Mouse (Mus musculus) left cerebral cortex, postnatal 36 days (tissue): Measurements from ENCODE around the gene Coro1c. TPM values are rescaled to one million over a fixed set of nuclear protein-coding genes. Genes with fewer than 3 reads are reported as not detected.

Source experiments
- DNase-seq, 2 experiments: peaks; one replicate each; pipeline ENCODE4 v3.0.0; 2021 to 2022; ENCODE audit warnings: low spot score in 2 of 2, mixed read lengths in 1 of 2
- intact Hi-C: fragments of 180-260 bp; cut with DNase I; formaldehyde crosslinking; loops from one replicate; pipeline ENCODE4 v1.15.1; 2025
- total RNA-seq, 2 experiments: library from RNA; stranded (reverse); gene quantifications; 2 replicates each; pipeline ENCODE4 v1.2.3; 2021

The Coro1c gene
- total RNA-seq, 2 experiments from 2014 or later, result 73.7 to 87.8 TPM

DNA sequence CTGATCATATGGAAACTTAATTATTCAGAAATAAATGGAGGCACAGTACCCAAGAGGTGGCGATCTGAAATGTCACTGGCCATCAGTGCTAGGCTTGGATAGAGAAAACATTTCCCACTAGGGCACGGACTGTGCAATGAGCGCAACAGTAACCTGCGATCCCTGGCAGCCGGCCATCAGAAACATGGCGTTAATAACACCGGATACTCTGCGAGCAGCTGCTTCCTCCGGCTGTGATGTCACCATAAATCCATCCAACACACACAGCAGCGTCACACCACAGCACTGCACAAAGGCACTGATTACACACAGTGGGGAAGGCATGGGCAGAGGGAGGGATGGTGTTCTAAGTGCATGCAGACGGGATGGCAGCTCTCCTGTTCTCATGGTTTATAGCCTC is 39.4 kb downstream of the Coro1c start:
- DNase-seq, result no peak
- intact Hi-C loops, result no loop called here

DNA sequence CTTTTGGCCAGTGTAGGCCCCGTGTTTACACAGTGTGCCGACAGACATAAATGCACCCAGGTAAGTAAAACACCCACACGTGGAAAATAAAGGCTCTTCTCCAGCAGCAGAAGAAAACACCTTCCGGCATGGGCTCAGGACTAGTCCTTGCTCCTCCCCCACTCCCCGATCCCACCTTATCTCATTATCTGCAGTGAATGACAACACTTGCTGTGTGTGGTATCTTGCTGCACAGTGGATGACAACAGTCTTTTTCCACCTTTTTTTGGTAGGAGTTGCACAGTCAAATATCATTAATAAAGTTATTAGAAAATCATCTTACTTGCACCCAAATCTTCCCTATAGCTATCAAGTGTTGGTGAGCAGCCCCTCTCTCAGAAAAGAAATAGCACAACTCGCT is 43.6 kb downstream of the Coro1c start:
- intact Hi-C loops, result no loop called here
- no peak for DNase-seq

DNA sequence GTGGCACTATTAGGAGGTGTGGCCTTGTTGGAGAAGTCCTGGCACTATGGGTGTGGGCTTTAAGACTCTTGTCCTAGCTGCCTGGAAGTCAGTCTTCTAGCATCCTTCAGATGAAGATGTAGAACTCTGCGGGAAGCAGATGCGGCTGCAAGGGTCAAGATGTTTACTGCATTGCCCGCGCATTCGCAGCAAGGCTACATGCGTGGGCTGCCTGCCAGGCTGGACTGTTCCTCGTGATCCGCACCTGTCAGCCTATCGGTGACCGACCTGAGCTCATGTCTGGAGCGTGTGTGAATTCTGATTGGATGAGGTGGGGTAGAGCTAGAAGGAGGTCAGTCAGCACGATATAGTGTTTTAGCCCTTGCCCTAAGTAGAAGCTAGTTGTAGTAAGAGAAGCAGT is 44.6 kb downstream of the Coro1c start:
- intact Hi-C loops, result no loop called here
- no peak for DNase-seq

DNA sequence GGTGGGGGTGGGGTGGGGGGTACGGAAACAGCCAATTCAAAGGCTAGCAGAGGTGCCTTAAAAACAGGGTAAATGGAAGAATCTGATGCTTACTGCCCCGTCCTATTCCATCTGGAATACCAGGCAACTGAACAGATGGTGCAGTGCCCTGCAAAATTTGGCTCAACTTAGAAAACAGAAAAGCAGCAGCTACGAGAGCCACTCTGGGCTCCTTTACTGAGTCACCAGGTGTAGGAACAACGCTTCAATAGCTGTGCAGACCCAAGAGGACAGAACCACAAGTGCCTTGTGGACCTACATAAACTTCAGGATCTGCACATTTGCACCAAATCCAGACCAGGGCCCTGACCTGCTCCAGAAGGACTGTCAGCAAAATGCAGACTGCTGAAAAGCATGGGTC is 46.1 kb downstream of the Coro1c start:
- DNase-seq, result peak; percentile 38 to 55
- intact Hi-C loops, result no loop called here

DNA sequence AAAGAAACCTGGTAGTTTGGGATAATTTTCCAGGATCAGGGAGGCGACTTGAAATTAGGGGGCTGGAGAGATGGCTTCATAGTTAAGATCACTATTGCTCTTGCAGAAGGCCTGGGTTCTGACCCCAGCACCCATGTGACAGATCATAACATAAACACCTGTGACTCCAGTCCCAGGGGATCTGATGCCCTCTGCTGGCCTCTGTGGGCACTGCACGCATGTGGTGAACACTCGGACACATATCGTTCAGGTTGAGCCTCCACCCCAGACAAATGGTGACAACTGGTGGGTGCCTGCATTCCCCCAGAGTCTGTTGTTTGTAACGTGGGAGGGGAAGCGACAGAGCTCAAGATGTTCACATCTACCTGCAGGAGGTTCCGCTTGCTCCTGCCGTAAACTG is 47.3 kb downstream of the Coro1c start:
- intact Hi-C loops, result no loop called here
- no peak for DNase-seq

DNA sequence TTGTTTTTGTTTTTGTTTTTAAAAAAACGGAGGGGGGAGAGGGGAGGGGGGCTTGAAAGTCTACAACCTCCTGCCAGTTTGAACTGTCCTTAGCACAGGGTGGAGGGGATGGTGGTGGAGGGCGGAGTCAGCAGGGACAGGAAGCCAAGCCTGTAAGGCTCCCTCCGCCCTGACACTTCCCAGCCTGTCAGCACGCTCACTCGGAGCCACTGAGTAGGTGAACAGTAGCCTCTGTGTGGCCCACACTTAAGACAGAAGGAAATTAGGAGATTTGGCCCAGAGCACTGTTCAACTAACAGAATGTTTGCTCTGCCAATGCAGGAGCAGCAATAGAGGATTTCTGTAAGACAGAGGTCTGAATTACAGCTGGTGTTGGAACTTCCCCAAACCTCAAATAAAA is 49.6 kb downstream of the Coro1c start:
- DNase-seq, result no peak
- intact Hi-C loops, result loop anchor here (10.0 kb wide), 2 partner anchors 46 to 186 kb away; partner anchors contain the start of gene Coro1c

DNA sequence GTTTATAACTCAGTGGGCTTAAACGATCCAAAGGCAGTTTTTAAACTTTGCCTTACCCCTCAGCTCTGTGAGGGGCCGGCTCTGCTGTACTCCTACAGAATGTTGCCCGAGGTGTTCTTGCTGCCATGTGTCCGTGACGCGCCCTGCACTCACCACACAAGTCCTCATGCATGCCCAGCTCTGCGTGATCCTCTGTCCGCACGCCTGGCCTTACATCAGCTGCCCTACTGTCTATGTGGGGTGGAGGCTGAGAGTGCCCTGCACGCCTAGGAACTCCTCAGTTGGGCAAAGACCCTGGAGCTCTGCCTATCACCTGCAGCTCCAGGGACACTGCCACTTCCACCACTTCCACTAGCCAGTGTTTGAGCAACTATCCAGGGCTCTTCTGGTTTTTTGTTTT is 50.0 kb downstream of the Coro1c start:
- intact Hi-C loops, result loop anchor here (10.0 kb wide), 2 partner anchors 46 to 186 kb away; partner anchors contain the start of gene Coro1c

DNA sequence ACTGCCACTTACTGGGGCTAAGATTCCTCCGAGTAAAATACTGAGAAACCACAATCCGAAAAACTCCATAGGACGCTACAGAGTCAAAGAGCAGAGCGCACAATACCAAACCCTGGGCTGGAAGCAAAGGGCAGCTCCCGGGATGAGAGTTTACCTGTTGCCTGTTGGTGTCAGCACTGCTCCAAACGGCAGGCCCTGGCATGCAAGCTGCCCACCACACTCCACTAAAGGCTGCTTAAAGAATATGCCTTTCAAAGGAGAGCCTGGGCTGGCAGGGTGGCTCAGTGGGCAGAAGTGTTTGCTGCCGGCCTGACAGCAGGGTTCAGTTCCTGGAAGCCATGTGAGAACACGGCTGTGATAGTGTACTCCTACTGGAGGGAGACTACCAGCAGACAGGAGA is 50.9 kb downstream of the Coro1c start:
- no peak for DNase-seq
- intact Hi-C loops, result loop anchor here (2.0 to 10.0 kb wide), 3 partner anchors 47 to 187 kb away; partner anchors contain the start of gene Coro1c

More for the DNA sequence above, 50.0 kb downstream of the Coro1c start:
- no peak for DNase-seq

DNA sequence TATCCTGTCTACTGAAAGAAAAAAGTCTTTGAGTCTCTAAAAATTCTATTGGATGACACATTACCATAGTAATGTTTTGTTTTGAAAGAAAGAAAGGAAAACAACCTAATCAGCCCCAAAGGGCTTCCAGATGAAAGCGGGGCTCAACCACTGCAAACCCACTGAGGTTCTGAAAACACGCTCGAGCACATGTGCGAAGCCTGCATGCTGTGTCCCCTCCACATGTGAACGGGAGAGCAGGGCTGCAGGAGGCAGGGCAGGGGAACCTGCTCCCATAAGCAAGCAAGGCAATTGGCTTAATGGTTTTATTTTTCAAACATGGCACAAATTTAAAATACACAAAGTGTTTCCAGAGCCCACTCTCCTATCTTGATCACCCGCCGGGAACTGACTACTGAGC is 51.9 kb downstream of the Coro1c start:
- intact Hi-C loops, result loop anchor here (2.0 to 10.0 kb wide), 3 partner anchors 48 to 188 kb away; partner anchors contain the start of gene Coro1c
- no peak for DNase-seq

DNA sequence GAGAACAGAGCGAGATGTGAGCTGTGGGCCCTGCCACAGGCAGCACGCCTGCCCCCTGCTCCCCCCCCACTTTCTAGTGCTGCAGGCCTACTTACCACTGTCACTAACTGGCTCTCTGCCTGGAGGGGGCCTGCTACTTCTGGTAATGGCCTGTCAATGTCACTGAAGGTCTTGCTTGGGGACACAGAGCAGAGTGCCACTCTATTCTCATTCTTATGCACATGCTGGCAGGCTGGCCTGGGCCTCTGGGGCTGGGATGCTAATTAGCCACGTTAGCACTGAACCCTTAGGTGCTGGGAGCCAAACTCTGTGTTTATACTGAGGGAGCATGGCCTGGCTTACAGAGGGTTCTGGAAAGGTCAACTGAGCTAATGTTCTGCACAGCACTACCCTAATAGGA is 52.9 kb downstream of the Coro1c start:
- intact Hi-C loops, result loop anchor here (2.0 to 10.0 kb wide), 3 partner anchors 49 to 189 kb away; partner anchors contain the start of gene Coro1c
- no peak for DNase-seq

DNA sequence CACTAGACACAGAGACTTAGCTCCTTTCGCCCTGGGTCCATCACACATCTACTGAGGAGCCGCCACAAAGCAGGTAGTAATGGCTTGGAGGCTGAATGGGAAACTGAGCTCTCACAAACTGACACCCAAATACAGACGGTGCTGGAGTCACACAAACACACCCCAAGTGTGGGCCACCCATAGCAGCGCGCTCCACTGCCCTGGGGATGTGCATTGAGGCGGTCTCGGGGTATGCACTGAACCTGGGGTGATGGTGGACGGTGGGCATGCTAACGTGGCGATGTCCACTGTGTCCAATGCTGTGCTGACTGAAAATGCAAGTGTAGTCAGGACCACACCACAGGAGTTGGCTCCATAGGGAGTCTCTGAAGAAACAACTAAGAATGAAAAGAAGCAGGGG is 53.4 kb downstream of the Coro1c start:
- intact Hi-C loops, result loop anchor here (10.0 kb wide), 2 partner anchors 50 to 190 kb away; partner anchors contain the start of gene Coro1c

DNA sequence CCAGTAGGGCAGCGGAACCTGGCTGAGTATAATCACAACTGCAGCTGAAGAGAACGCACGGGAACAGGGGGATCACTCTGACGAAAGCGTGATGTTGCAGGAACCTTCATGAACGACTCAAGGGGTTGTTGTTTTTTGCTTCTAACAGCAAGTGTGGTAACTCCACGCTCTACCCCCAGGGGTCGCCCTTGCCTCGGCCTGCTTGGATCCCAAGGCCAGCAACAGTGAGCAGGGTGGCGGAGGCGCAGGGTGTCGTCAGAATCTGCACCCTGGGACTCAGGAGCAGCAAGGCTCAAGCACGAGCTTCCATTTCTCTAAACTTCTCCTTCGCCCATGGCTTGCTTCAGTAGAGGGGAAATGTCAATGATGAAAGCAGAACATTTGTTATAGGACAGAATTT is 54.1 kb downstream of the Coro1c start:
- intact Hi-C loops, result loop anchor here (10.0 kb wide), 2 partner anchors 50 to 190 kb away; partner anchors contain the start of gene Coro1c
- DNase-seq, result peak; percentile 67 to 73

More for the DNA sequence above, 53.4 kb downstream of the Coro1c start:
- DNase-seq, result no peak

DNA sequence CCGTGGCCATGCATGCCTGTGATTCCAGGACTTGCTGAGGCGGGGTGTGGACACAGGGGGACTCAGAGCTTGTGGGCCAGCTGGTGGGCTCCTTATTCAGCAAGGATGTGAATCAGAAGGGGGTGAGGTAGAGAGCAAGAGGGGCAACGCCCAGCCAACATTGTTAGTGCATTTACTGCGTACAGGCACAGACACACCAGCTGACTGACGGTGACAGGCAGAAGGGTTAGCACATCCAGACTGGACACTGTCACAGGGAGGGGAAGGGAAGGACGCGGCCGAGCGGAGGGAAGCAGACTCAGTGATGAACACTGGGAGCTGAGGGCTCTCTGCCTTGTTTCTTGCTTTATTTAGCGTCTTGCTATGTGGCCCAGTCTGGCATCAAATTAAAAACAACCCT is 55.0 kb downstream of the Coro1c start:
- intact Hi-C loops, result loop anchor here (10.0 kb wide), 2 partner anchors 51 to 191 kb away; partner anchors contain the start of gene Coro1c

DNA sequence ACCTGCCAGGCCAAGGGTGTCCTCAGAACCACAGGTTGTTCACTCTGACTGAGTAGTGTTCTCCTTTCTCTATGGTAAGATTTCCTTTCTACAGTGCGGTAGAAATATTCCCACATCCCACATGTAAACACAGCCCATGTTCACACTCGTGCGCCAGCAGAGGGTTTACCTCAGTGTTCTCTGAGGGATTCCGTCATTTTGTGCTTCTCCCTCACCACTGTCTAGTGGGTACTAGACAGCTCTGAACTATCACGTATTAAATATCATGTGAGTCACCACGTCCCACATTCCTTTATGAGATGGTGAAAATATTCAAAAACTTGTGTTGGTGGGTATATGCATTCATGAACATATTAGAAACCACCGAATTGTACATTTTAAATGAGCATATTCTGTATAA is 56.1 kb downstream of the Coro1c start:
- intact Hi-C loops, result loop anchor here (10.0 kb wide), 2 partner anchors 52 to 192 kb away; partner anchors contain the start of gene Coro1c
- no peak for DNase-seq

More for the DNA sequence above, 55.0 kb downstream of the Coro1c start:
- no peak for DNase-seq

DNA sequence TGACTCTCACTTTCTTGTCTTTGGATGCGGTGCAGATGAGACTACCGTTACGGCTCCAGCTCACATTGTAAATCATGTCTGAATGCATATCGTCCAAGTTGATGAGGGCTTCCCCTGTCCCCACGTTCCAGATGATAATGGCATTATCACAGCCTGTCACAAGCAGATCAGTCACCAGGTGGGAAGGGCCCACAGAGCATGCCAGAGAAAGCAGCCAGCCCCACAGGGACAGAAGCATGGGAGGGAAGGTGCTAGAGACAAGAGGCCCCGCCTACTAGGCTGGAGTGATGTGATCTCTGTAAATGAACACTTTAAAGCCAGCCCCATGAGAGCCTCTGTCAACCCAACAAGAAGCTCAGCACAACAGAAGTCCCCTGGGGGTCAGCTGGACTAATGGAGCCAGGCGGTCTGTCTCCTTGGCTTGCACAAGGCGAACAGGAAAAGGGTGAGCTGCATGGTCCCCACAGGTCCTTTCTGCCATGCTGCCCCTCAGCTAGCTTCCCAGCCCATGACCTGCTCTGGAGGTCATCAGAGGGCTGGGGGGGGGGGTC is 57.8 kb downstream of the Coro1c start:
- DNase-seq, result no peak
- intact Hi-C loops, result loop anchor here (10.0 kb wide), 2 partner anchors 54 to 194 kb away; partner anchors contain the start of gene Coro1c

DNA sequence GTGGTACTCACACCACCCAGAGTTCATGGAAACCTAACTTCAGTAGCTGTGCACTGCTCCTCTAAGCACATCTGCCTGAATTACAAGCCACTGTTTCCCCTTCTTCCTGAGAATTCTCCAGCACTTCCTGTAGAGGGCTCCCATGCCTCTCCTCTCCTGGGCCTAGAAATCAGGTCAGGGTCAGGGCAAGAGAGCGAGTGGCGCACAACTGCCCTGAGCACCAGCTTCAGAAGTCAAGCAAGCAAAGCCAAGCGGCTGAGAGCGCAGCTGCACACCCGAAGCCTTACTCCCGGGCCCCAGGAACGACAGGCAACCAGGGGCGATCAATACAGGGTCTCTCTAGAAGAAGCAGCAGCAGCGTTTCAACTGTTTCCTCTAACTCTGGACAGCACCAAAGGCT is 60.9 kb downstream of the Coro1c start:
- no peak for DNase-seq
- intact Hi-C loops, result no loop called here

DNA sequence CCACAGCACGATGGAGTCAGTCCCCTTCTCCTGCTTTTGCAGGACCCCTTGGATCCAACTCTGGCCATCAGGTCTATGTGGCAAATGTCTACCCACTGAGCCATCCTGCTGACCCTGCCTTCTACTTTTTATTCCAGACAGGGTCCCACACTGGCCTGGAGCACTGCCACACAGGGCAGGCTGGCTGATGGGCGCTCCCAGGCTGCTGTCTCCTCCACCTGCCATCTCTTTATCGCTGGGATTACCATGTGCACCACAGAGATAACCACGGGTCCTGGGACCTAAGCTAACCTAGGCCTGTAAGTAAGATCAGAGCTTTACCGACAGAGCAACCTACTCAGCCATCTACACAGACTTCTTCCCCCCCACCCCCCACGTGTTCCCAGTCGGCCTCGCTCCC is 61.9 kb downstream of the Coro1c start:
- intact Hi-C loops, result no loop called here
- no peak for DNase-seq

DNA sequence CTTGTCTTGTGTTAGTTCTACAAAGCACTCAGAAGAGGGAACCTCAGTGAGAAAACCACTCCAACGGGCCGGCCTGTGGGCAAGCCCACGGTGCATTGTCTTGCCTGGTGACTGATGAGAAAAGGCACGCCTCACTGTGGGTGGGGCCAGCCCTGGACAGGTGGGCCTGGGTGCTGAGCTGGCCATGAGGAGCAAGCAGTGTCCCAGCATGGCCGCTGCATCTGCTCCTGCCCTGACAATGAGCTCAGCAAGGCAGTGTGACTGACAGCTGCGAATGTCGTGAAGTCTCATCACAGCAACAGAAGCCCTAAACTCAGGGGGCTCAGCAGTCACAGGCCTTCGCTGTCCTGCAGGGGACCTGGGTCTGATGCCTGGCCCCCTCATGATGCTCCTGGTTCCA is 62.9 kb downstream of the Coro1c start:
- intact Hi-C loops, result loop anchor here (2.0 kb wide), 1 partner anchor 73 kb away; the partner anchor contains the start of genes Iscu and Sart3
- DNase-seq, result no peak

DNA sequence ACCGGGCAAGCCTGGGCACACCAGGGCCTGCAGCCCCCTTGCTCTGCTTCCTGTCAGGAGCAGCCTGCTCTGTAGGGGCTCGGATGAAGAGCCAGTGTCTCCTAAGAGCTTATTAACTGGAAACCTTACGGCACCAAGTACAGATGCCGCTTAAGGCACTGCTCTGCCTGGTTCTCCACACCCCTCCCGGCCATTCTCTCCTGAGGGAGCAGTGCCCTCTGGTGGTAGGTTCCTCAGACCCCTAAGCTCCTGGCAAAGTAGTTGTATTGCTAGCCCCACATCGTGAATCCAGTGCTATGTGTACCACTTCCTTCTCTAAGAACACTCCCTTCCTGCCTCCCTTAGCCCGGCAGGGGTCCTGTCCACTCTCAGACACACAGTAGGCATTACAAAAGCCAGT is 63.8 kb downstream of the Coro1c start:
- DNase-seq, result peak; percentile 69 to 73
- intact Hi-C loops, result loop anchor here (2.0 kb wide), 1 partner anchor 72 kb away; the partner anchor contains the start of genes Iscu and Sart3

DNA sequence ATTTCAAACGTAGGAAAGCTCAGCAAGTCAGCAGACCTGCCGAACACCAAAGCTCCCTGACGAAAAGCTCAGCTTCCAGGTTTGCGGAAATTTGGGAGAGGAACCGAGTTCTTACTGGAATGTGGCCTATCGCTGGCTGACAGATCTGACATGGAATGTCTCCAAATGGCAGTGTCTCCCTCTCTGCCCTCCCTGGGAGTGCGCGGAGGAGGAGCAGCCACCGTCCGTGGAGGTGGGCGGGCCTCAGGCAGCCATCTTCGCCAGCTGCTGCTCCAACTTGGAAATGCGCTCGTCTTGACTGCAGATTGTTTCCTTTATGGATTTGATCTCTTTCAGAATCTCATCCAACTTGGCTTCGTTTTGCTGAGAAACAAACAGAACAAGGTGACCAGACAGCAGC is 64.5 kb downstream of the Coro1c start:
- peak in 1 of 2 experiments; percentile 46 for DNase-seq
- intact Hi-C loops, result loop anchor here (2.0 kb wide), 1 partner anchor 71 kb away; the partner anchor contains the start of genes Iscu and Sart3

DNA sequence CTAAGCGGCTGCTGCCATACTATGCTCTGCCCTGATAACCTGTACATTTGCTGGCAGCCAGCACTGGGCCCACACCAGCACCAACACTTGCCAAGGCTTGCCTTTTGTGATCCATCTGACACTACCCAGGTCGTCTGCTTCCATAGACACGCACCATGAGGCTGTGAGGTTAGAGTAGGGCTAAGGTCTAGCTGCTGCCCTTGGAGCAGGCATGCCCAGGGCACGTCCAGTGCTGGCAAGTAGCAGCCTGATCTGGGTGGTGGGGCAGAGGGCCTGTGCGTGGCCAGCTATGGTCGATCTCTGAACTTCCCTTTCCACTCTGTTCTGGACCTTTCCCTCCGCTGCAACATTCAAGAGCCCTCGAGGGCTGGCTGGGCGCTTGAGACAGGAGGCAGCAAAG is 65.7 kb downstream of the Coro1c start:
- DNase-seq, result no peak
- intact Hi-C loops, result no loop called here
